Mouse (Mus musculus): ENCODE measurements at regions not wholly inside any gene's neighbourhood (a gene's known extent, or its start where the extent isn't known, plus 50 kb on each side); places are given as distances from the start of the nearest gene placed in this dataset.
"Not testable (repeated sequence)": the region's sequence is repeated elsewhere in the genome, so short reads cannot be mapped to it uniquely, and the experiment has no call there.

GRCm38 (mm10) chr5:18502831-18503230 is 142.7 kb upstream of the Gnai1 start:
- intact Hi-C loops (cut with DNase I): no loop called here
- no peak for DNase-seq (ENCODE audit: low spot score)

- DNase-seq (ENCODE audit: low spot score): no peak
- intact Hi-C loops (cut with DNase I): no loop called here
Observed at GRCm38 (mm10) chr5:18494305-18494704, 134.2 kb upstream of the Gnai1 start.

GRCm38 (mm10) chr5:18489709-18490108 is 129.6 kb upstream of the Gnai1 start:
- DNase-seq (ENCODE audit: low spot score): no peak
- intact Hi-C loops (cut with DNase I): no loop called here

GRCm38 (mm10) chr5:18487076-18487772 is 127.1 kb upstream of the Gnai1 start:
- DNase-seq (ENCODE audit: low spot score): no peak
- intact Hi-C loops (cut with DNase I): no loop called here

- intact Hi-C loops (cut with DNase I): no loop called here
- DNase-seq (ENCODE audit: low spot score): no peak
Observed at GRCm38 (mm10) chr5:18484376-18484775, 124.2 kb upstream of the Gnai1 start.

- no peak for DNase-seq (ENCODE audit: low spot score)
- intact Hi-C loops (cut with DNase I): loop anchor here (10.0 kb wide), 1 partner anchor 926 kb away; no protein-coding TSS in a partner anchor
Observed at GRCm38 (mm10) chr5:18478420-18478819, 118.3 kb upstream of the Gnai1 start.

- DNase-seq (ENCODE audit: low spot score): no peak
- intact Hi-C loops (cut with DNase I): loop anchor here (10.0 kb wide), 1 partner anchor 927 kb away; no protein-coding TSS in a partner anchor
Observed at GRCm38 (mm10) chr5:18477372-18478017, 117.3 kb upstream of the Gnai1 start.

GRCm38 (mm10) chr5:18472114-18472513 is 112.0 kb upstream of the Gnai1 start:
- intact Hi-C loops (cut with DNase I): loop anchor here (10.0 kb wide), 1 partner anchor 933 kb away; no protein-coding TSS in a partner anchor
- DNase-seq (ENCODE audit: low spot score): no peak

- DNase-seq (ENCODE audit: low spot score): no peak
- intact Hi-C loops (cut with DNase I): no loop called here
Observed at GRCm38 (mm10) chr5:18457771-18458170, 97.6 kb upstream of the Gnai1 start.

GRCm38 (mm10) chr5:18456196-18456595 is 96.0 kb upstream of the Gnai1 start:
- intact Hi-C loops (cut with DNase I): no loop called here

GRCm38 (mm10) chr5:18452871-18453757 is 93.0 kb upstream of the Gnai1 start:
- DNase-seq (ENCODE audit: low spot score); intact Hi-C loops (cut with DNase I): not testable (repeated sequence)

More at GRCm38 (mm10) chr5:18456196-18456595, 96.0 kb upstream of the Gnai1 start:
- DNase-seq (ENCODE audit: low spot score): no peak

GRCm38 (mm10) chr5:18449261-18449660 is 89.1 kb upstream of the Gnai1 start:
- no peak for DNase-seq (ENCODE audit: low spot score)
- intact Hi-C loops (cut with DNase I): loop anchor here (5.0 kb wide), 1 partner anchor 427 kb away; no protein-coding TSS in a partner anchor

GRCm38 (mm10) chr5:18448330-18448670 is 88.1 kb upstream of the Gnai1 start:
- intact Hi-C loops (cut with DNase I): loop anchor here (5.0 kb wide), 1 partner anchor 426 kb away; no protein-coding TSS in a partner anchor
- no peak for DNase-seq (ENCODE audit: low spot score)

GRCm38 (mm10) chr5:18447665-18448329 is 87.6 kb upstream of the Gnai1 start:
- intact Hi-C loops (cut with DNase I): loop anchor here (5.0 kb wide), 1 partner anchor 425 kb away; no protein-coding TSS in a partner anchor
- DNase-seq (ENCODE audit: low spot score): no peak

- no peak for DNase-seq (ENCODE audit: low spot score)
- intact Hi-C loops (cut with DNase I): loop anchor here (1.0 to 5.0 kb wide), 2 partner anchors 358 to 424 kb away; no protein-coding TSS in a partner anchor
Observed at GRCm38 (mm10) chr5:18445969-18446368, 85.8 kb upstream of the Gnai1 start.

GRCm38 (mm10) chr5:18439986-18440385 is 79.8 kb upstream of the Gnai1 start:
- no peak for DNase-seq (ENCODE audit: low spot score)
- intact Hi-C loops (cut with DNase I): no loop called here

GRCm38 (mm10) chr5:18439281-18439680 is 79.1 kb upstream of the Gnai1 start:
- intact Hi-C loops (cut with DNase I): no loop called here

GRCm38 (mm10) chr5:18436099-18436748 is 76.1 kb upstream of the Gnai1 start:
- intact Hi-C loops (cut with DNase I): no loop called here
- no peak for DNase-seq (ENCODE audit: low spot score)

More at GRCm38 (mm10) chr5:18439281-18439680, 79.1 kb upstream of the Gnai1 start:
- no peak for DNase-seq (ENCODE audit: low spot score)

GRCm38 (mm10) chr5:18434245-18434644 is 74.1 kb upstream of the Gnai1 start:
- intact Hi-C loops (cut with DNase I): no loop called here
- no peak for DNase-seq (ENCODE audit: low spot score)

All from heart, postnatal 25 days (tissue).